Mouse (Mus musculus): ENCODE data around the gene Slc26a1. TPM values are rescaled to one million over a fixed set of nuclear protein-coding genes. Genes with fewer than 3 reads are reported as not detected.

Gene Slc26a1
- polyA plus RNA-seq, 1 experiment, result 0.09 TPM

GRCm38 (mm10) chr5:108657406-108657805, 18.0 kb downstream of the Slc26a1 start:
- no peak overlapping the region for H3K27ac ChIP-seq (ENCODE audit: control insufficient read depth, insufficient read depth, low read depth, low read length)
- H3K27me3 ChIP-seq (ENCODE audit: control insufficient read depth, insufficient read depth, low read length), result no peaks in the 10 kb centered on the region
- no peak overlapping the region for H3K4me3 ChIP-seq (ENCODE audit: control insufficient read depth, low read depth, low read length)
- H3K36me3 ChIP-seq (ENCODE audit: control insufficient read depth, insufficient read depth, low read length), result no peaks in the 10 kb centered on the region
- H3K4me1 ChIP-seq (ENCODE audit: control insufficient read depth, insufficient read depth, low read length), result peaks cover 8% of the 10 kb centered on the region
- TF ChIP-seq CTCF (IDR thresholded peaks at IDR 0.05; ENCODE audit: control insufficient read depth, insufficient read depth, insufficient replicate concordance, low read depth, low read length) (no peak), POLR2A (IDR thresholded peaks at IDR 0.05; ENCODE audit: control insufficient read depth, low read depth, low read length) (no peak)

GRCm38 (mm10) chr5:108655891-108656650, 19.3 kb downstream of the Slc26a1 start:
- TF ChIP-seq CTCF (IDR thresholded peaks at IDR 0.05; ENCODE audit: control insufficient read depth, insufficient read depth, insufficient replicate concordance, low read depth, low read length), result no peak
- no peak for TF ChIP-seq POLR2A (IDR thresholded peaks at IDR 0.05; ENCODE audit: control insufficient read depth, low read depth, low read length)
- Histone ChIP-seq H3K4me3 (ENCODE audit: control insufficient read depth, low read depth, low read length) (no peak overlapping the region), H3K36me3 (ENCODE audit: control insufficient read depth, insufficient read depth, low read length) (no peaks in the 10 kb centered on the region), H3K27ac (ENCODE audit: control insufficient read depth, insufficient read depth, low read depth, low read length) (no peak overlapping the region), H3K4me1 (ENCODE audit: control insufficient read depth, insufficient read depth, low read length) (peaks cover 8% of the 10 kb centered on the region), H3K27me3 (ENCODE audit: control insufficient read depth, insufficient read depth, low read length) (no peaks in the 10 kb centered on the region)

- Histone ChIP-seq H3K4me3 (ENCODE audit: control insufficient read depth, low read depth, low read length) (no peak overlapping the region), H3K27ac (ENCODE audit: control insufficient read depth, insufficient read depth, low read depth, low read length) (no peak overlapping the region), H3K36me3 (ENCODE audit: control insufficient read depth, insufficient read depth, low read length) (no peaks in the 10 kb centered on the region), H3K27me3 (ENCODE audit: control insufficient read depth, insufficient read depth, low read length) (no peaks in the 10 kb centered on the region), H3K4me1 (ENCODE audit: control insufficient read depth, insufficient read depth, low read length) (peaks cover 4% of the 10 kb centered on the region)
- no peak for TF ChIP-seq POLR2A (IDR thresholded peaks at IDR 0.05; ENCODE audit: control insufficient read depth, low read depth, low read length)
- no peak for TF ChIP-seq CTCF (IDR thresholded peaks at IDR 0.05; ENCODE audit: control insufficient read depth, insufficient read depth, insufficient replicate concordance, low read depth, low read length)
Measured at GRCm38 (mm10) chr5:108655381-108655780, 20.0 kb downstream of the Slc26a1 start.

- TF ChIP-seq CTCF (IDR thresholded peaks at IDR 0.05; ENCODE audit: control insufficient read depth, insufficient read depth, insufficient replicate concordance, low read depth, low read length), result no peak
- no peak for TF ChIP-seq POLR2A (IDR thresholded peaks at IDR 0.05; ENCODE audit: control insufficient read depth, low read depth, low read length)
- no peak overlapping the region for H3K4me3 ChIP-seq (ENCODE audit: control insufficient read depth, low read depth, low read length)
- H3K27me3 ChIP-seq (ENCODE audit: control insufficient read depth, insufficient read depth, low read length), result no peaks in the 10 kb centered on the region
- no peaks in the 10 kb centered on the region for H3K36me3 ChIP-seq (ENCODE audit: control insufficient read depth, insufficient read depth, low read length)
- H3K27ac ChIP-seq (ENCODE audit: control insufficient read depth, insufficient read depth, low read depth, low read length), result no peak overlapping the region
- H3K4me1 ChIP-seq (ENCODE audit: control insufficient read depth, insufficient read depth, low read length), result no peaks in the 10 kb centered on the region
Measured at GRCm38 (mm10) chr5:108654444-108654990, 20.9 kb downstream of the Slc26a1 start.

- Histone ChIP-seq H3K4me1 (ENCODE audit: control insufficient read depth, insufficient read depth, low read length) (no peaks in the 10 kb centered on the region), H3K36me3 (ENCODE audit: control insufficient read depth, insufficient read depth, low read length) (no peaks in the 10 kb centered on the region; the same call in 1 of the 2 replicates), H3K27ac (ENCODE audit: control insufficient read depth, insufficient read depth, low read depth, low read length) (no peak overlapping the region), H3K4me3 (ENCODE audit: control insufficient read depth, low read depth, low read length) (no peak overlapping the region), H3K27me3 (ENCODE audit: control insufficient read depth, insufficient read depth, low read length) (no peaks in the 10 kb centered on the region)
- TF ChIP-seq CTCF (IDR thresholded peaks at IDR 0.05; ENCODE audit: control insufficient read depth, insufficient read depth, insufficient replicate concordance, low read depth, low read length), result no peak
- no peak for TF ChIP-seq POLR2A (IDR thresholded peaks at IDR 0.05; ENCODE audit: control insufficient read depth, low read depth, low read length)
Measured at GRCm38 (mm10) chr5:108653341-108653740, 22.0 kb downstream of the Slc26a1 start.

GRCm38 (mm10) chr5:108651823-108652222, 23.5 kb downstream of the Slc26a1 start:
- Histone ChIP-seq H3K27me3 (ENCODE audit: control insufficient read depth, insufficient read depth, low read length) (no peaks in the 10 kb centered on the region), H3K4me3 (ENCODE audit: control insufficient read depth, low read depth, low read length) (no peak overlapping the region), H3K36me3 (ENCODE audit: control insufficient read depth, insufficient read depth, low read length) (no peaks in the 10 kb centered on the region; the same call in 1 of the 2 replicates), H3K27ac (ENCODE audit: control insufficient read depth, insufficient read depth, low read depth, low read length) (no peak overlapping the region), H3K4me1 (ENCODE audit: control insufficient read depth, insufficient read depth, low read length) (no peaks in the 10 kb centered on the region)
- TF ChIP-seq POLR2A (IDR thresholded peaks at IDR 0.05; ENCODE audit: control insufficient read depth, low read depth, low read length), result no peak
- TF ChIP-seq CTCF (IDR thresholded peaks at IDR 0.05; ENCODE audit: control insufficient read depth, insufficient read depth, insufficient replicate concordance, low read depth, low read length), result no peak

GRCm38 (mm10) chr5:108651136-108651720, 24.1 kb downstream of the Slc26a1 start:
- no peaks in the 10 kb centered on the region for H3K27me3 ChIP-seq (ENCODE audit: control insufficient read depth, insufficient read depth, low read length)
- H3K36me3 ChIP-seq (ENCODE audit: control insufficient read depth, insufficient read depth, low read length), result no peaks in the 10 kb centered on the region; the same call in 1 of the 2 replicates
- H3K4me3 ChIP-seq (ENCODE audit: control insufficient read depth, low read depth, low read length), result no peak overlapping the region
- no peak overlapping the region for H3K27ac ChIP-seq (ENCODE audit: control insufficient read depth, insufficient read depth, low read depth, low read length)
- TF ChIP-seq CTCF (IDR thresholded peaks at IDR 0.05; ENCODE audit: control insufficient read depth, insufficient read depth, insufficient replicate concordance, low read depth, low read length) (no peak), POLR2A (IDR thresholded peaks at IDR 0.05; ENCODE audit: control insufficient read depth, low read depth, low read length) (no peak)
- no peaks in the 10 kb centered on the region for H3K4me1 ChIP-seq (ENCODE audit: control insufficient read depth, insufficient read depth, low read length)

Measured in testis, adult 2 months (tissue).